Mouse (Mus musculus): ENCODE data around the gene Tff1. TPM values are rescaled to one million over a fixed set of nuclear protein-coding genes. Genes with fewer than 3 reads are reported as not detected.

The Tff1 gene
- total RNA-seq, 2 experiments from 2014 or later = not detected

DNA sequence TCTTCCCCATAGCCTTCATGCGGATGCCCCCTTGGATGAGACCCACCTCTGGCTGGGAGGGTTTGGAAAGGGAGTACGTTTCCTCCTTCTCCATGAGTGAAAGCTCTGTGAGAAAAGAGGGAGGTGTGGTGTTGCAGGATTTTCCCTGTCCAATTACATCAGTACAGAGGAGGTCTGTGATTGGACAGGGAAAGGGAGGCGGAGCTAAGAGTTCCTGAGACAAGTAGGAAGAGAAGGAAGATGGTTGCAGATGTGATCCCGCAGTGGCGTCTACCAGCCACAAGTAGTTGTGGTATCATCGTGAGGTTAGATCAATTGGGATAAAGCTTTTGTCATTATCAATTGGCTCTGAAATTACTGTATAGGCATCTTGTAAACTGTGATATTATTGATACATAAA, 7.2 kb downstream of the Tff1 start:
- DNase-seq (ENCODE audit: extremely low spot score in 1 of 2, low spot score in 1 of 2) = no peak

DNA sequence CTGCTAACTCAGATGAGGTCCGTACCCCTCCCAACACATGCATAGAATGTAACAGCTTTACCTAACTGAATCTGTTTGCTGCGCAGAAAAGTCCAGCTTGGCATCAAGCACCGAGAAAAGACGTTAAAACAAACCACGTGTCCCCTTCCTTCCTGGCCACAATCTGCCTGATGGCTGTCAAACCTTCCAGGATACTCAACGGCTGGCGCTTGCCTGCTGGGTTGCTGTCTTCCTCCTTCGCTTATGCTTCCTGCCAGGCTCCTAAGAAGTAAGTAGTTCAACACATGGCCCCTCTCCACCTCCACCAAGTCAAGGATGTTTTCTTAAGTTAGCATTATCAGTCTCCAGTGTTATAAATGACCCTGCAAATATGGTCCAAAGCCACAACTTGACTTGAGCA, 11.3 kb downstream of the Tff1 start:
- no peak for DNase-seq (ENCODE audit: extremely low spot score in 1 of 2, low spot score in 1 of 2)

DNA sequence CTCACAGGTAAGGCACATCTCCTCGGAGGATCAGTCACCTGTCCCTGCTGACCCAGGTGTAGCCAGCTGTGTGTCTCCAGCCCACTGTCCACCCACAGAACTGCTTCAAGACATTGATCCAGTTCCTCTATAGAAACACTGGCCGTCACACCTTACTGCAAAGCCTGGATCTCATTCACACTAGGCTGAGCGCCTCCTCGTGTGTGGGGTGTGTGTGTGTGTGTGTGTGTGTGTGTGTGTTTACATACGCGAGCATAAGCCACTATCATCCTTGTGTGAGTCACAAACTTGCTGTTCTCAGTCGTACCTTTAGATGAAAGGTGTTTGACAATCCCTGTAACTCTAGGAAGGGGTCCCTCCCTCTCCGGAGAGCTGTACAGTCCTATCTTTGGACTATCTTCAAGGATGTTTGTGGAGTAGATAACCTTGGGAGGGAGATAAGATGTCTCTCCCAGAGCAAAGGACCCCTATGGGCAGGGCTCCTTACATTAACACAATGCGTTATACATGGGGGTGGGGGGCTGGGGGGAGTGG, 12.0 kb downstream of the Tff1 start:
- no peak for DNase-seq (ENCODE audit: extremely low spot score in 1 of 2, low spot score in 1 of 2)

DNA sequence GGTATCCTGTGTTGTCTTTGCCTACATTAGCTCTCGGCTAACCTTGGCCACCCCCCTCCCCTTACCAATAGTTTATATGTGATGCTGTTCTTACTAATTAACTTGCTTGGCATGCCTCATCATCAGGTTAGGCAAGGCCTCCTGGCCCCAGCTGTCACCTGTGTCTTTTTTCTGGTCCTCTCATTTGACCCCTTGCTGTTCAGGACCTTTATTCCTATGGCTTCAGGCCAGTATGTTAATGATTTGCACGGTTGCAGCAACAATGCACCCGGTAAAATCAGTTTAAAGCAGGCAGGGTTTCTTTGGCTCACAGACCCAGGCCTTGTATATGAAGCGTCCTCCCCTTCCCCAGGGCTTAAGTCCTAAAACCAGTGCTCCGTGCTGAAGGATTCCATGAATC, 12.6 kb downstream of the Tff1 start:
- no peak for DNase-seq (ENCODE audit: extremely low spot score in 1 of 2, low spot score in 1 of 2)

DNA sequence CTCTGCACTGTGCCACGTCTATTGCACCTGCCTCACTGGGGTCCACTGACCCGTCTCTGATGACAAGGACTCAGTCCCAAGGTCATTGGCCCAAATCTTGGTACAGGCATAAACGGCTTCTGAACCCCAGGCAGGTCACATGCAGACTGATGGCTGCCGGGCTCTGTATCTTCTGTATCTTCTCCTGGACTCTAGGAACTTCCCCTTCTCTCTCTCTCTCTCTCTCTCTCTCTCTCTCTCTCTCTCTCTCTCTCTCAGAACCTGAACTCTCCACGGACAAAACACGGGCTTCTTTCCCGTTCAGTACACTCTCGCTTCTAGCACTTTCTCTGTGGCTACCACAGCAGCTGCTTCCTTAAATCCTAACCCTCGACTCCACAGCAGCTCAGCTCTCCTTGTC, 19.1 kb downstream of the Tff1 start:
- no peak for DNase-seq (ENCODE audit: extremely low spot score in 1 of 2, low spot score in 1 of 2)

DNA sequence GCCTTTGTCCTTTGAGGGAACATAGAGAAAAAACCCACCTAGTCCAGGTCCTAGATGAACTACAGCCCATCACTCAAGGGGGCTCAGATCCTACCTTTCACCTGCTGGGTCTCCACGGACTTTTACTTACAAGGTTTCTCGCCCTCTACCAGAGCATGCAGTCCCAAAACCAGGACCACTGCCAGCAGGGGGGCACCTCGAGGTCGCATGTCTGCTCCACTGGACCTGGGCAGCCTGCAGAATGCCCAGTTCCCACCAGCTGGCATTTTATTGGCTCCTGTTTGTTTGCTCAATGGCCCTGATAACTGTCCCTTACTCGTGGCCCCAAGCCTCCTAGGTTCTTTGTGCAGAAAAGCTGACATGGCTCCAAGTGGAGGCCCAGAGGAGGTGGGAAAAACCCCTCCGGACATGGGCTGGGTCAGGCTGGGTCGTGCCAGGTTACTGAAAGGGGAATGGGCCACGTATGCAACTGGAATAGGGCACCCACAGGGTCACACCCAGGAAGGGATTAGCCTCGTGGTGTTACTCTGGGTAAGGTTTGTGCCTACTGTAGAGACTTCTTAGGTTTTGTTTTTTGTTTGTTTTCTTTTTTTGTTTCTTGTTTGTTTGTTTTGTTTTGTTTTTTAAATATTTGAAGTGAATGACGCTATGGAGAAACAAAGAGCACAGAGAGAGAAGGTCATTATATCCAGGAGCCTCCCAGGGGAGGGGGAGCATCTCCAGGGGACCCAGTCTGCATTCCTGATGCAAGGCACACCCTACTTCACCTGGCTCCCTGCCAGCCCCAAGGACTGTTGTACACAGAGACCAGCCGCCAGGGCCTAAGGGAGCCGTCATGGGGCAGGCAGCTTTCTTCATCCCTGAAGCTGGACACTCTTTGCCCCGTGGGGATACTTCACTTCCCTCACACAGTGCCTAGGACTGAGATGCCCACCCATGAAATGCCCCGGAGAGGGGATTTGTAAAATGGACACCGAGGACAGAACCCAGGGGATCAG, 20.7 kb downstream of the Tff1 start, which contains the start of gene Tff2:
Gene Tff2, minus strand, starts transcription at position 243 of the 998 bp plus-strand sequence.
- no peak for DNase-seq (ENCODE audit: extremely low spot score in 1 of 2, low spot score in 1 of 2)

DNA sequence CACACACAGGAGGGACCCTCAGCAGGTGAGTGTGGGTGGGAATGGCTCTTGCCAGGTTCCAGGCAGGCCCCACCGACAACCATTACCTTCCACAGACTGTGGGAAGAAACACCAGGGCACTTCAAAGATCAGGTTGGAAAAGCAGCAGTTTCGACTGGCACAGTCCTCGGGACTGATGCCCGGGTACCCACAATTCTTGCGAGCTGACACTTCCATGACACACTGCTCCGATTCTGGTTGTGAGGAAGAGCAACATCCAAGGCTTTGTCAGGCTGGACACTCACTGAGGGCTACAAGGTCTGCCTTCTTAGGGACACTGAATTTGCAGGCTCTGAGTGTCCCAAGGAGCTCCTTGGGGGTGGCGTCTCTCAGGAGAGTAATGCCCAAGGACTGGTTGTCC, 23.0 kb downstream of the Tff1 start:
- no peak for DNase-seq (ENCODE audit: extremely low spot score in 1 of 2, low spot score in 1 of 2)

DNA sequence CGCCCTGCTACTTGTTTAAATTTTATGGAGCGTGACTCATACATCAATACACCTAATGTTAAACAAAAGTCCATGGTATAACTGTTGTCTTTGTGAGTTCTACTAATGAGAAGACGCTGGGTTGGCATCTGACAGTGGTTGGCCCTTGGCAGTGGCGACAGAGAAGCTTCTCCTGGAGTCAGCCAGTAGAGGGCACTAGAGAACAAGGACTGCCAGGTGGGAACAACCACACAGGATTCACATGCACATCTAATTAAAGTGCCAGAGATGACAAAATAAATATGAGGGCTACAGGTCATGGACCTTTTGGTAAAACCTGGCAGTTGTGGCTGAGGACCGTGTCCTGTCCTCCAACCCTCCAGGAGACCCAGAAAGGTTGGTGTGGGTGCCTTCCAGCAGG, 26.7 kb downstream of the Tff1 start:
- DNase-seq (ENCODE audit: extremely low spot score in 1 of 2, low spot score in 1 of 2) = peak in 1 of 2 experiments; percentile 38

DNA sequence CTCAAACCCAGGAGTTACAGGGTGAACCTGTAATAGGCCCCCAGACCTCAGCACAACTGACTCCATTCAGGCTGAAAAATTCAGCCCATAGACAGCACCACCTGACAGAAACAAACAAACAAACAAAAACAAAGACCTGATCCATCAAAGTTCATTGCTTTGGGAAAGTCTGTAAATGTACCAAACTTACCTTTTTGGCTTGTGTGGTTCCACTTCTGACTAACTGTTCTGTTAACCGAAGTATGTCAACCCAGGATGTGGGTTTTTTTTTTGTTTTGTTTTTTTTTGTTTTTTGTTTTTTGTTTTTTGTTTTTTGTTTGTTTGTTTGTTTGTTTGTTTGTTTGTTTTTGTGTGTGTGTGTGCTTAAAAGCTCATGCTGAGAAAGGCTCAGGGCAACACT, 28.3 kb downstream of the Tff1 start:
- DNase-seq (ENCODE audit: extremely low spot score in 1 of 2, low spot score in 1 of 2) = no peak

DNA sequence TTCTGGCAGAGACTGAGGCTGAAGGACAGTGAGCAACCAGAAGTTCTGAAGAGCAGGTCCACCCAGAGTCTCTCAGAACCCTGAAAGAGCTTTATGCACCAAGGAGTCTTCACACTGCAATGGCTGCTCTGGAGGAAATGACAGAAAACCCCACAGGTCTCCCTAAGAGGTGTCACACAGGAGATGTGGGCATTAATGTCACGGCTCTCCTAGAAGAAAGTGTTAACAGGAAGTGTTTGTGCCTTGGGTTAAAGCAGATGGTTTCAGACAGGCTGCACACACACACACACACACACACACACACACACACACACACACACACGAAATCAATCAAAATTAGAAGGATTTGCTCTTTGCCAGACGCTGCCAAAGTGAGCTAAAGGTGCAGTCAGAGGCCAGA, 28.8 kb downstream of the Tff1 start:
- DNase-seq (ENCODE audit: extremely low spot score in 1 of 2, low spot score in 1 of 2) = no peak

DNA sequence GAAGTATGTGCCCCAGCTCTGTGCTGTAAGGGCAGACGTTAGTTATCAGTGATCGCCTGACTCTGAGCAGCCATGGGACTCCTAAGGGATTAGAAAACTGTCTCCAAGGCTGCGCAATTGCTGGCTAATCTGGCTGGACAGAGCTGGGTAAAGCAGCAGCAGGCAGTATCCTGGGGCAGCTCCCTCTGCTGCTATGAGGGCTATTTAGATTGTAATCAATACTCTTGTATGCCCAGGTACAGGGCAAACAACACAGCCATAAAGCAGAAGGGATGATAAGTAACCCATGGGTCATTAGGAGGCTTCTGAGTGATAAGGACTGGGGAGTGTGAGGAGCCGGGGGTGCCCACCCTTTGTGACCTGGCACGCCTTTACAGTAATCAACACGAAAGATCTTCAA, 30.2 kb downstream of the Tff1 start:
- DNase-seq (ENCODE audit: extremely low spot score in 1 of 2, low spot score in 1 of 2) = no peak

DNA sequence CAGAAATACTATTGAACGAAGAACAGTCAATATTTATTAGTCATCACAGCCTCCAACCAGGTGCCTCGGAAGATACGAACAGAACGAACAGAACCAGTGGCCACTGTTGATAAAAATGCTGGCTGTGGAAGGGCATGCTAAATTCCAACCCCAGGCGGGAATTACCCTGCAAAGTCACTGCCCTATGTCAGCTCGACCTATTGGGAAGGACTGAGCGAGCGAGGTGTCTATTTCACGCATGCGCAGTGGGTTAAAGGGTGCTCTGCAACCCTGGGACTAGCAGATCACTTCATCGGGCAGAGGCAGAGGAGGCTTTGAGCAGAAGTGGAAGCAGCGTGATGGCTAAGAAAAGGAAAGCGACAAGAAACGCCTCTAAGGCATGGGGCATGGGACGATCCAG, 31.3 kb downstream of the Tff1 start:
- no peak for DNase-seq (ENCODE audit: extremely low spot score in 1 of 2, low spot score in 1 of 2)

DNA sequence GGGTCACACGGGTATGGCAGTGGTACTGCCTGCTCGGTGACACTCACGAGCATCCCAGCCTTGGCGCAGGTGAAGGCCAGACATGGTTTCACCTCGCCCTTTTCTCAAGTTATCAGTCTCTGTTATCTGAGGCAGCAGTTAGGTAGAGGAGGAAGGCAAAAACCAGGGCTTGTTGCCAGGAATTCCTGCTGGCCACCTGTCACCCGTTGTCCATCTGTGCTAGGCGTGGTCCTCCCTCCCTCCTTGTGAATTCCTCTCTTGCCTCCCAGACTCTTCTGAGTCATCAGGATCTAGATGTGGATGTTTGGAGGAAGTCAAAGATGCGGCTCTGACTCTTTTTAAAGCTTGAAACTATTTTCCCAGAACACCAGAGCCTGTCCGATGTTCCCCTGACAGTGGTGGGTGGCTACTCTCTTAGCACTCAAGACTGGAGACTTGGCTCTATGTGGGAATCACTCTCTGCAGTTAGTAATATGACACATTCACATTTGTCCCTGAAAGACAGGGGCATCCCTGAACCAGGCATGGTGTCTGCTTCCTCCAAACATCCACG, 33.7 kb downstream of the Tff1 start:
- DNase-seq (ENCODE audit: extremely low spot score in 1 of 2, low spot score in 1 of 2) = no peak

DNA sequence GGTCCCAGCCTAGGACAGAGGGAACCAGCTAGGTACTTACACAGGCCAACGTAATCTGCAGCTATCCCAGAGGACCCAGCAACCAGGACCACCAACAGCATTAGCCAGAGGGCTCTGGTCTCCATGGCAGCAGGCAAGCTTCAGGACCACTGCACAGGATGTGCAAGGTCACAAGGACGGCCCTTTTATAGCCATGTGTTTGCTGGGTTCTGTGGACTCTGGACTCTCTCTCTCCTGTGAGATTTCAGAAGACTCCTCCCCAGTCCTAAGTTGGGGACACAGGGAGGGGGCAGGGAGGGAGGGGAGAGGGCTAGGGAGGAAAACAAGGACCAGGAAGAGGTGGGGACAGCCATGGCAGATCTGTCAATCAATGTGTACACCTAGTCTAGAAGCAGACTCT, 35.6 kb downstream of the Tff1 start, which contains the start of gene Tff3:
Gene Tff3, minus strand, starts transcription at position 195 of the 400 bp plus-strand sequence.
- DNase-seq (ENCODE audit: extremely low spot score in 1 of 2, low spot score in 1 of 2) = no peak

DNA sequence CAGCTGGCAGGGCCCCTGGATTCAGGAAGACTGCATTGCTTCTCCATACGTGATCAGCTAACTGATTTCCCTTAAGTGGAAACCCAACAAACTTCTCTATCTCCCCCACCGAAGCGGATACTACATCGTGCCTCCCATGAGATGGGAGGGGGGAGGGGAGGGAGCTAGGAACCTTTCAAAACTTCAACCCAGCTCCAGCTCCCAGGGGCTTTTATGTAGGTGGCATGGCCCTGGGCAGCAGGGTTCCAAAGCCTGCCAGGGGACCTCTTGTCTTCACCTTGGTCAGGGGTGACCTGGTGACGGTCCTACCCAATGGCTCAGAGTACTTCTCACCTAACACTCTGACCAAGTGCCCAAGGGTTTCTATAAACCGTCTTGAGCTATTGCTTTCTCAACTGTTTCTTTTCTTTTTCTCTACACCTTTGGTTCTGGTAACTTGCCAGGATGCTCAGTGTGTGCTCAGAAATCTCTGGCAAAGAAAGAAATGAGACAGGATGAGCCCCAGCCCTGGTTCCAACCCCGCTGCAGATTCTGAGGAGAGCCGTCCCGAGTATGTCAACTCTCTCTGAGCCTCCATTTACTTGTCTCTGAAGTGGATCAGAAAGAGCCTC, 36.3 kb downstream of the Tff1 start:
- no peak for DNase-seq (ENCODE audit: extremely low spot score in 1 of 2, low spot score in 1 of 2)

DNA sequence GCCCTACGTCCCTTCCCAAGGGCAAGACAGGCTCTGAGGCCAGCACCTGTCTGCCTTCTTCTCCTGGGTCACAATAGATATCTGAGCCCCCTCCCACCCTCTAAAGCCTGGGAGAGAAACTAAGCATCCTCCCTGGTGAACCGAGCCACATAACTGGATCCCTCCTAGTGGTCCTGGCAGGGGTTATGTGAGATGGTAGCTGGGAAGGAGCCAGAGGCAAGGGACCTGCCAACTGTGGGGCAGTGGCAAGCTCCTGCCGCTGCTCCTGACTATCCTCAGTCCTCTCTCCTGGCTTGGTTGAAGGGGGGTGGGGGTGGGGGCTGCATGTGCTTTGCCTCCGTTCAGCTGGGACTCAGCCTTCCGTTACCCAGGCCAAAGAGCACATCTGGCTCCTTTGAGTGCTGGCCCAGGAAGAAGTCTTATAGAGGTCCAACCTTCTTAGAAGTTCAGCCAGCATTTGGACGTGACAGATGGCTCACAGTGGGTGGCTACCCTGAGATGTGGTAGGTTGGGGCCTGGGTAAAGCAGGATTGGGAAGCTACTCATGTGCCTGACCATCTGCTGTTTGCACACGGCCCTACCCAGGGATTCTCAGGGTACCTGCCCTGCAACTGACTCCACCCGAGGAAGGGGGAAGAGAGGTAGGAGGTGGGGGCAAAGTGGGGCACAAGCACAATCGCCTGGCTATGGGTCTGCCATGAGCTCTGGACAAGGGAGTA, 39.4 kb downstream of the Tff1 start:
- DNase-seq (ENCODE audit: extremely low spot score in 1 of 2, low spot score in 1 of 2) = no peak

DNA sequence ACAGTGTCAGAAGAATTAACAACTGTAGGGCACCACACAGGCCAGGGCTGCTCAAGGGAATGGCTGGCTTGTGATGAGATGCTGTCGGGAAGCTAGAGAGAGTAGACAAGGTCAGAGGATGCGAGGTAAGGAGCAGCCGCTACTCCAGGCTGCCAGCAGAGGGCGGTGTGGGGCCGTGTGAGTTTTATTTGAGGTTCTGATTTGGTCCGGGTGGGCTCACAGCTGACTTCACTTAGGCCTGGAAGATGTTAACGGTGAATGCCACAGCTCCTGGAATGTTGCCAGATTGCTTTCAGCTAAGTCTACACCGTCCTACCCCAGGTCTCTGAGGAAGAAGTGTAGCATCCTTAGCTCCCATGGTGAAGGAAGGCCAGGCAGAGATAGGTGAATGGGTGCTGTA, 43.1 kb downstream of the Tff1 start:
- DNase-seq (ENCODE audit: extremely low spot score in 1 of 2, low spot score in 1 of 2) = peak; percentile 49 to 70

DNA sequence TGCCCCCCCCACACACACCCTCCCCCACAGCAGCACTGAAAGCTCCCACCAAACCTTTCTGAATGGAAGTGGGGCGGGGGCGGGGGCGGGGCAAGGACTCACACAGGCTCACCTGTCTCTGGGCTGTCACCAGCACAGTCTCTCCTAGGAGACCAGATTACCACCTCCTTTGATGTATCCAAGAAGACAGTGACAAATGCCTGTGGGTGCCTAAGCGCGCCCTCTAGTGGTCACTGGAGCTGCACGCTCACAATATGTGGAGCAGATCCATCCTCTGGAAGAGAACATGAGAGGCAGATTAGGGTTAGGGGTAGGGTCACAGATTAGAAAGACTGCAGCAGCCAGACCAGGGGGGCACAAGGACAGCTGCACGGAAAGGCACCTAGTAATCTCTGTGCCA, 45.6 kb downstream of the Tff1 start:
- DNase-seq (ENCODE audit: extremely low spot score in 1 of 2, low spot score in 1 of 2) = peak; percentile 74 to 94

DNA sequence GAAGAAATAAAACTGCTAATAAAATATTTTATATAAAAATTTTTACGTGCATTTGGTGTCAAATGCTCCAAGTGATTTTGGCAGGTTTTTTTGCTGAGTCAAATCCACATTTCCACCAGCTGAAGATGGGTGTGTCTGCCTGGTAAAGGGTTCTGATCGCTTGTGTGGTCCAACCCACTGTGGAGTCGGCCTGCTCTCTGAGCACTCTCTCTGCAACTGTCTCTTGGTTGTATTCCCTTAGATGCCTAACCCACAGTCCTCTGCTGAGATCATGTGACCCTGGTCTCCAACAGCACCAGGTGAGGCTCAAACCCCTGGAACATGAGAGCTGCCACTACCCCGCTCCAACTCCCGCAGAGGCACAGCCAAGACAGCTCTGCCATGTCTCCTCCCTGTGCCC, 47.1 kb downstream of the Tff1 start:
- DNase-seq (ENCODE audit: extremely low spot score in 1 of 2, low spot score in 1 of 2) = no peak

DNA sequence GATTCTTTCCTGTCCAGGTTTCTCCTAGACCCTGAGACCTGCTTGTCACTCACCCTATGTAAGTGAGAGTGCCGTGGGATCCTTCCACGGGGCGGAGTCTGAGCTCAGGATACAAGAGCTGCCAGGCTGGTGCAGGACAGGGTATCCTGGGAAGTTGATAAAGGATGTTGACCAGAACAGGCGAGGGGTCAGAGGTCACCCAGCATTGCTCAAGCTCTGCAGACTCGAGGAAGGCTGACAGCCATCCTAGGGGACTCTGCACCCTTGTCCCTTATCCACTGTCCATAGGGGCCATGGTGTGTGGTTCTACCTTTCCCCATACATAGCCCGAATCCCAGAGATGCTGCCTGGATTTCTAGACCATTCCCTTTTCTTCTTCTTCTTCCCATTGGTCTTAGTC, 49.0 kb downstream of the Tff1 start:
- no peak for DNase-seq (ENCODE audit: extremely low spot score in 1 of 2, low spot score in 1 of 2)

Data from layer of hippocampus, postnatal 25 days (tissue).